Mouse (Mus musculus) c-Kit-positive CD71-positive TER-119-positive erythroid progenitor cells, embryonic 14.5 days (primary cell): ENCODE measurements around the gene Klf12.

Experiments
- DNase-seq: peaks from one replicate; pipeline ENCODE4 v3.0.0-alpha.2; 2013; ENCODE audit warnings: low spot score

Gene Klf12

DNA sequence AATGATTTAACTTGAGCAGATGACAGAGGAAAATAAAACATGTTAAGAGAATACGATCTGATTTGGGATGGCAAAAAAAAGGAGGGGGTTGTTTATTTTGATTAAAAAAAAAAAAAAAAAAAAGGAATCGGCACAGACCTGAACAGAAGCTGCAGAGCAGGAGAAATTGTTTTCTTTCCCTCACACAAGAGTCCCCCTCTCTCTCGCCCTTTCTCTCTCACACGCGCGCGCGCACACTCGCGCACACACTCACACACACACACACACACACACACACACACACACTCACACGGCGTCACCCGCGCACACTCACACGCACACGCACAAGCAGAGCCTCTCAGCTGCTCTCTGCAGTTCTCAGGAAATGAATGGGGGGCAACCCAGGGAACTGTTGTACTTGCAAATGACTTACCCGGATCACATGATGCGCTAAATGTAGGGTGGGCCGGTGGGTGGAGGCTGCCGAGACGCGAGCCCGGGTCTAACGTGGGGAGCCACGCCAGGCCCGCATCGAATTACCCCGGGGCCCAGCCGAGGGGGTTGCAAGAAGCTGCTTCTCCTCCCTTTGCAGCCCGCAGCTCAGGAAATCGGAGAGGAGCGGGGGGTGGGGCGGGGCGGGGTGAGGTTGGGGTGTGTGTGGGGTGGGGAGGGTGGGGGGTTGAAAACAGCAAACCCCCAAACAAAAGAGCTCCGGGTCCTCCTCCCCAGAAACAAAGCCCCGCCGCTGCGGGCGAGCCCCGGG lies at the start of gene Klf12:
Klf12 (minus strand) TSS at position 561 of the 742 bp plus-strand sequence.
- no peak for DNase-seq

DNA sequence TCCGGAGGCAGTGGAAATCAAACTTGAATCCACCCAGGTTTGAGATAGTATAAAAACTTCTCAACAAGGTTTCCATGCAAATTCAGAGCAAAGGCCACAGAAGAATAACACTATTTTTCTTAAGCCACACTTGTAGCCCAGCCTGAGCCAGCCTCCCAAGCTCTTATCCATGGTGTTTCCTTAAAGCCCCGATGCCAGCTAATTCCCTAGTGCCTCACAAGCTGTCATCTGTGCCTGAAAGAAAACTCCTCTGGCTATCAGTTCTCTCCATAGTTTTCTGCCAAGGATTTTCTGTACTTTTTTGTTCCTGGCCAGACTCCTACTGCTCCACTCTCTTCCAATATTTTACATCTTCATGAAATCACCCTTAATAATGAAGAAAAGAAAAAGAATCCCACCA lies 48.9 kb upstream of the Klf12 start:
- no peak for DNase-seq

DNA sequence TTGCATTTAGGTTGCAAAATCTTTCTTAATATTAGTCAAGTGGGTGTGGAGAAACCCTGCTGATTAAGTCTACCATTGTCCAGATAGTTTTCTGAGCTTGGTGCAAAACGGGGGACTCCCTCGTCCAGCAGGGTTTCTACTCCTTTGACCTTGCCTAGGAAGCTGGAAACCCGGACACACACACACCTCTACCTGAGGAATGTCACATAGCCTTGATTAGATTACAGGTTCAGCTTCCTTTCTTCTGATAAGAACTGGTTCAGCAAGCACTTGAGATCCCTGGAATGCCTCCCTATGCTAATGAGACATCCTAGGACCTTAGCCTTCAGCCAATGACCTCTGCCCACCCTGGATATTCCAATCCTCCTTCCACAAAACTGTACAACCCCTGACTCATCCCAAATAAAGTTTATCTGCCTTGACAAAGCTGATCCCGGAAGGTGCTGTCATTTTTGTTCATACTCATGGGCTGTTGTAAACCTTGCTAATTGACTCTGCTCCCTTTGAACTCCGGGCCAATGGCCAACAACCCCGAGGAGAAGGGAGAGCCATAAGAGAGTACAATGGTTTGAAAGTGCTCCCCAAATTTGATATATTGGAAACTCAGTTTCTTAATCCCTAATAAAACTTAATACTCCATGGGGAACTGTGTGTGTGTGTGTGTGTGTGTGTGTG lies 44.3 kb upstream of the Klf12 start:
- DNase-seq = no peak

DNA sequence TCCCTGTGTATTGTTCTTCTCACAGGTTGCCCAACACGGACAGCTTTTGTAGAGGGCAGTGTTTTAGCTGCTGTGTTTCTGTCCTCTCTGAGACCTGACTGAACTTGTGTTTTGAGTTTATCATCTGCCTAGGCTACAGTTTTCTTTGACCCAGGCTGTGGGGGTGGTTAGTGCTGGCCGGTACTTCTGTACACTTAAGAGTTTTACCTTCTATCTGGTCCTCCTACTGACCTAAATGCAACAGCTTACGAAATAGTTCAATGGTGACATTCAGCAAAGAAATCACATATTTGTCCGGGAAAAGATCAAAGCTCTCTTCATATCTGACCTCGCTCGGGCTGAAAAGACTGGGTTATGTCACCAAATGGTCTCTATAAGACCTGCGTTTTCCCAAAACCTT lies 39.8 kb upstream of the Klf12 start:
- no peak for DNase-seq

DNA sequence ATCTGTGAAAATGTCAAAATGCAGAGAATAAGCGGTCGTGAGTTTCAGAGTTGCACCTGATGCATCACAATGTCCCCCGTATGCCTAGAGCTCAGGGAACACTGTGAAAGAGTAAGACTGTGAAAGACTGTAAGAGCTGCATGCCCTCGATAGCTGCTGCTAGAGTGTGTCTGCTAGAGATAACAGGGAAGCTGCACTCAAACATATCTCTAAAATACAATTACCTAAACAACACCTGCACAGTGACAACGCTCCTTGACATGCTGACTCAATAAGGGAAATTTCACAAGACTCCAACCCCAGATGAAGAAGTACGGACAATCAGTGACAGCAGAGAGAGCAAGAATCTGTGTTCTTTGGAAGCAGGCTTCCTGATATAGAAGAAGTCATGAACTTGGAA lies 37.5 kb upstream of the Klf12 start:
- DNase-seq = no peak

DNA sequence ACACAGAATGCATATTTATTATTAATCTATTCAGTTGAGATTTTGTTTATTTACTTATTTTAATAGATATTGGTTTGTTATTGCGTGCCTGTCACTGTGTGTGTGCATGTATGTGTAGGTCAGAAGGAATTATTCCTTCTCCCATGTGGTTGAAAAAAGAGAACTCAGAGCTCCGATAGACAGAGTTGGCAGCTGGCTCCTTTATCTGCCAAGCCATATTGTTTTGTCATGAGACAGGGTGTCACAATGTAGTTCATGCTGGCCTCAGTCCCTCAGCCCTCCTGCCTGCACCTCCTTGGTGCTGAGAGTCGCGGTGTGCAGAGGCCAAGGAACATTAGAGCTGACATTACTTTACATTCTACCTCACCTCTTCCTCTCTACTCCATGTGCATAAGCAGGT lies 32.3 kb upstream of the Klf12 start:
- no peak for DNase-seq

DNA sequence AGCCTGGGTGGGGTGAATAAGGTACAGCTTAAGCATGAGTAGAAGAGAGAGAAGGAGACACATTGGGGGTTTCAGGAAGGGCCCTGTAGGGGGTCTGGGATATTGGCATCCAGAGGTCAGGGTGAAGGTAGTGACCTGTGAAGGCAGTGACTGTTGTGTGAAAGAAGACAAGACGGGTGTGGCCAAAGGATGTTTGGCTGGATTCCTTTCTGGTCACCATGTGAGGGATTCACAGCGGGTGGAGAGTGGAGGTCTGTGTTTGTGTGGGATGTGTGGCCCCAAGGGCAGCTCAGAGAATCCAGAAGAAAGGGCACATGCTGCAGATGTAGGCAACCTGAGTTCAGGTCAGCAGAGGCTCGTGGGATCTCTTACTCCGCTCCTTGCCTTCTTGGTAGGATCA lies 29.6 kb upstream of the Klf12 start:
- DNase-seq = no peak

DNA sequence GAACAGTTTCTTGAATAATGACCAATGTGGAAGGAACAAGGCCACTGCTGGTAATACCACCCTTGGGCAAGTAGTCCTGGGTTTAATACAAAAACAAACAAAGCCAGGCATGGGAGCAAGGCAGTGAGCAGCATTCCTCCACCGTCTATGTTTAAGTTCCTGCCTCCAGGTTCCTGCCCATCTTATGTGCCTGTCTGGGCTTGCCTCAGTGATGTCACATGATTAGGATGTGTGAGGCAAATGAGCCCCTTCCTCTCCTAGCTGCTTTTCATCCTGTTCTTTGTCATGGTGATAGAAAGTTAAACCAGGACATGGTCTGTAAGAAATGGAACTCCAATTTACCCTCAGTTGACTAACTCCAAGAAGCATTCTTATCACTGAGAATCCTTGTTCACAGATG lies 16.4 kb upstream of the Klf12 start:
- DNase-seq = no peak

DNA sequence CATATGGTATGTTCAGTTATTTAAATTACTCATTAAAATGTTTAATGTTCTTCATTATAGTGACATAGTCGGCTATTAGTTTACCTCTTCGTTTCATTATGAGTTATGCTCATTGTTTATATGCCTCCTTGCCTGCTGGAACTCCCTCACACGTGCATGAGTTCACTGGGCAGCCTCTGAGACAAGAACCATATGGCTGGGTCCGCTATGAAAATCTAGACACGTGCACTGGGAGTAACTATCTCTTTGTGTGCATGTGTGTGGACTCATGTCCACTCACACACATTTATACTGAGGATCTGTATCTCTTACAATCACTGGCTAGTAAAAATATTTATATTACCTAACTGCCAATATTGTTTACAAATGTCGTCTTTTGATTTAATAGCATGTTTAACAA lies 14.4 kb upstream of the Klf12 start:
- DNase-seq = no peak

DNA sequence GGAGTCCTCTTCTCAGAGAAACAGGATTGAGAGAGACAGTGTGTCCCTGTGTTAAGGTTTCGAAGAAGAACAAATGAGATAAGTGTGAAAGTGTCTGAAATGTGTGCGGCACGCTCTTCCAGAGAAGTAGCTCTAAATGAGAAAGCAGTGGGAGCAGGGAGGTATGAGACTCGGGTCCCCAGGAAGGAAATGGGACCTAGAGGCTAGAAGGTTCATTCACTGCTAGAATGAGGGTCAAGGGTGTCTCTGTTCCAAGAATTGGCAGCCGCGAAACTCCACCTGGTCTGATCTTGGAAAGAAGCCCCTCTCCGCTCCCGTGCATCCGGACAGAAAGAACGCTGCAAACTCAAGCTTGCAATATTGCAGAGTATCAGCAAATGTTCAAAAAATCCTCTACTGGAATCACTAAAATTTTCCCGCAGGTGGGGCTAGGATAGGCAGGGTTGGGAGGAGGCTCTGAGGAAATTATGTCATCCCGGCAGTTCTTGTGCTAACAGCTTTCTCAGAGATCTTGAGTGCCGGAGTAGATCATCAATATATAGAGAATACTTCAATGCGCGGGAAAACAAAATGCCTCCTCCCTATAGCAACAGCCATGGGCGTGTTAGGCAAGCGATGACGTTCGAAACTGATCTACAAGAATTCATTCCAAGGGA lies 2.2 kb upstream of the Klf12 start:
- DNase-seq = no peak

DNA sequence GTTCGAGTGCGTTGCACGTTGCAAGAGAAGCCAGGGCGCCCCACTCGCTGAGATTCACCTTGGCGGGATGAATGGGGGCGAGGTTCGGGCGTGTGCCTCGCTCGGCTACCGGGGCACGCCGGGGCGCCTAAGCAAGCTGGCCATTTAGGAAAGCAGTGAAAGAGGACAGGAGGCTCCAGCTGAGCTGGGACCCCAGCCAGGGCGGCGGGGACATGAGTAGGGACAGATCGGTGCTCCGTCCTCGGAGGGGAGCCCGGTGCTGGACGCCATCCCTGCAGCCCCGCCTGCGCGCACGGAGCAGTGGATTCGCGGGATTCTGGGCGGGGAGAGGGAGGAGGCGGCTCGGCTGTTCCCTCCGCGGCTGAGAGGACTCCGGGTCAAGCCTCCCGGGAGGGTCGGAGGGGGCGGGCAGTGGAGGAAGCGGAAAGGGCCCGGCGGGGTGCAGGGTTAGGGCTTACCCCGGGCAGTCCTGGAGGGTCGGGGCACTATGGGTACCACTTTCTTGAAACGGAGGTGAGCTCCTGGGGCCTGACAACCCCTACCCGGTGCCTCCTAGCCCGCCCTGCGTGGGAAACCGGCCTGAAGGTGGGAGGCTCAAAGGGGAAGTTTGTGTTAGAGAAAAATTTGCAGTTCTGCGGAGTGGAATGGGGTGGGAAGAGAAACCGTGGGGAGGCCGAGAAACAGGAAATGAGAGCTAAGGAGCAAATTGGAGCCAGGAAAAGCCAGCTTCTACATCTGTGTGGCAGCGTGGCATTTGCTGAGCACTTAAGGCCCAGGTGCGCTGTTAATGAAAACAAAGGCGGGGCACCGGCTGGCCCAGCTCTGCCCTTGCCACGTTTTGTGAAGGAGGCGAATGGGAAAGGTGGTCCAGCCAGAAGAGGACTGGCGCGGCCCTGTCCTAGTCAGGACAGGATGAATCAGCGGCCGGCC lies 1.4 kb upstream of the Klf12 start:
- no peak for DNase-seq

DNA sequence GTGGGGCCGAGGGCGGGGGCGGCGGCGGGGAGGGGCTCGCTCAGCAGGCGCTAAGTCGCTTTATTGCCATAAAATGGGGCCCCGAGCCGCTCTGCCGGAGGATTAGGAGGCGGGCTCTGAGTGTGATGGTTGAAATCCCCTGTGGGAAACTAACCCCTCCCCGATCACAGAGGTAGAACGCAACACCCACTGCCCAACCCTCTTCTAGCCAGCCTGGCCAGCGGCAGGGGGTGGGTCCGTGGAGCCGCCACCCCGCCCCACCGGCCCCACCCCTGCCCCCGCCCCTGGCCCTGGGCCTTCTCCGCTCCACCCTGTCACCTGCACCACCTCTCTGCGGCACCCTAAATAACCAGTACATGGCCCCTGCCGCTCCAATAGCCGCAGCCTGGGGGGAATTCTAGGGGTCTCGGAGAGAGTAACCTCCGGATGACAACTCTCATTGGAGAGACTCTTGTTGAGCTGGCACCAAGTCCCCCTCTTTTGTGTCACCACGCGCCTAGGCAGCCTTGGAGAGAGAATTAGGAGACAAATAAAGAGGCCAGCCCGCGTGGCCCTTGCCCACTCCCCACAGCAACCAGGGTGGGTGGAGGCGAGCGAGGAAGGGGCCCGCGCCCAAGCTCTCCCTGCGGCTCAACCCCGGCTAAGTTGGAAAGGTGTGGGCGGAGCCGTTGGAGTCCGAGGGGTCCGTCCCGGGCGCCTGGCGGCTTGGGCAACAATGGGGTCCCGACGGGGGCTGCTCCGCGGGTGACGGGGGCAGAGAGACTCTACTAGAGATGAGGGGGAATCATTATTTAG lies 579 bp upstream of the Klf12 start:
- no peak for DNase-seq

DNA sequence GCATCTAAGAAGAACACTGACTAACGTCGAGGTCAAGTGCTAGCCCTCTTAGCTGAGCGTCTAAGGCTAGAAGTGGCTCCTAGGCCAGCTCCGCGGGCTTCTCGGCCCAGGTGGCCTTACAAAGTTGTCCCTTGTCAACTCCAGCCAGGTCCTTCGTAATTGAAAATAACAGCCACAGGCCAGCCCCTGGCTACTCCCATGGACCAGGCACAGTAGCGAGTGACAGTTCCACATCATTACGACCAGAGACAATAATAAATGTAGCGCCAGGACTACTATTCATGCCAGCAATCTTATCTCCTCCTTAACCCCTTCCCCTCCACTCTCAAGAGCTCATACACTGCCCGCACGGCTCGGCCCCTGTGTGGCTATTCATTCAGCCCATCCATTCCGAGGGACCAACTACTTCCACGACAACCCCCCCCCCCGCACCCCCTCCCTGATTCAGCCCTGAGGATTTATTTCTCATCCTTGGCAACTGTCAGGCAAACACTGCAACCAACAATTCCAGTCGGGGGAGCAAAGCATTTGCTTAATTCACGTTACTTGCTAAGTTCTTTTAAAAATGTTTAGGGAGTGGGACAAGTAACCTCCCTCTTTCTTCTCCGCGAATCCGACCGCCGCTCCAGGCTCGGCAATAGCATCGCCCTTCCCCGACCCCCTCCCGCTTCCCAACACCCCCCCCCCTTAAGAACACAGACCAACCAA lies 914 bp downstream of the Klf12 start:
- DNase-seq = no peak

DNA sequence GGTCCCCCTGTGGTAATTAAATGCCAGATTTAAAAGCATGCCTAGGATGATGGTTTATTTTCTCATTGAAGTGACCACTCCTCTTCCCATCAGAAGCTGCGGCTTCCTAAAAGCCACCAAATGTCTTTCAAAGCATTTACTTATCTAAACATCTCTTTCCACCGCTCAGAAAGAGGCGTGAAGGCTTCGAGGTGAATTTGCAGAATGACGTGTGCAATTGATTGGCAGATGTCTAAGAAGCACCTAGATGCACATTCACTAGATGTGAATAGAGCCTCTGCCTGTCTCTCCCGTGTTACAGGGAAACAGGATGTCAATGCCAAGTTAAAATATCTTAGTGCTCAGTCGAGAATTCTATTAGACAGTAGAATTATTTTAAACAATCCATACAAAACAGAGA lies 1.8 kb downstream of the Klf12 start:
- no peak for DNase-seq

DNA sequence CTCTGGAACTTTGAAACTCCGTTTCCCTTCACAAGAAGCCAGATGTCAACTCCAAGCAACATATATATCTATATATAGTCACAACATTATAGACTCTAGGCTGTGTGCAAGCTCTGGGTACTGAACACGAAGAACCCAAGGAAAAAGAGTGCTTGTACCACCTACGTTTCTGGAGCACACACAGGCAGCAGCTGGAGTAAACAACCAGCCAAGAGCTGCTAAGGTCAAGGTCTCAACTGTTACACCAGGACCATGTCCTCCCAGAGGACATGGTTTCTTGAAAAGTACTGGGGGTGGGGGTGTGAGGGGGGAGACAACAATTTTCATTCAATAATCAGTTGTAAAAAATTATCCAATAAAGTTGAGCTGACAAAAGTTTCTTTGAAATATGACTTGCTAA lies 2.7 kb downstream of the Klf12 start:
- DNase-seq = no peak

DNA sequence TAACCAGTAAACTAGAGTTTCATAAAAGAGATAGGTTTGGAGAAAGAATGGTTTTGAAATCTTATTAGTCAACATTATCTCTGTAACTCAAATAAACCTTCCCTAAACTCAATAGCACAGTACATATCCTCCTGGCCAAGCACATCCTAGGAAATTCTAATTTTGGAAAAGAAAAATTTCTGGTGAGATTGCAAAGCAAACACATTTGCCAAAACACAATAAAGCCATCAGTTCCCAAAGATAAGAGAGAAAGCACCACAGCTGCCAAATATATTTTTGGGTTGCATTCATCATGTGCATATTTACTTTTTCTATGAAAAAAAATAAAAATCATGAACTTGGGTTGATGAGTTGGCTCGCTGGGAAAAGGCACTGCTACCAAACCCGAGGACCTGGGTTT lies 10.3 kb downstream of the Klf12 start:
- DNase-seq = no peak

DNA sequence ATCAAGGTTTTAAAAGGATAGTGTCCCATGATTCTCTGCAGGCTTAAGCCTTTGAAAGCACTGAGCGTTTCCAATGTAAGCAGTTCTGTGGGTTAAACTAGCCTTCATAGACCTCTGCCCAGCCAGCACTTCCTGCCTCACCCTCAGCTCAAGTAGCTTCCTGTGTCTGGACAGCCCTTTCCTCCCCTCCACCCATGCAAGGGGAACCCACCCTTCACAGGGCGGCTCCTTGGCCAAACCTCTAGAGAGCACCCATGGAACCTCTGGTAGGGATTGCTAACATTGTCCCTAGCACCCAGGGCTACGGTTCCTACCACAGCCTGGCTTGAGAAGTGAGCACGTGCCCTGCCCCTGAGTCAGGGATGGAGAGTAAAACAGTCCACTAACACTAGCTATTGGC lies 23.9 kb downstream of the Klf12 start:
- DNase-seq = no peak

DNA sequence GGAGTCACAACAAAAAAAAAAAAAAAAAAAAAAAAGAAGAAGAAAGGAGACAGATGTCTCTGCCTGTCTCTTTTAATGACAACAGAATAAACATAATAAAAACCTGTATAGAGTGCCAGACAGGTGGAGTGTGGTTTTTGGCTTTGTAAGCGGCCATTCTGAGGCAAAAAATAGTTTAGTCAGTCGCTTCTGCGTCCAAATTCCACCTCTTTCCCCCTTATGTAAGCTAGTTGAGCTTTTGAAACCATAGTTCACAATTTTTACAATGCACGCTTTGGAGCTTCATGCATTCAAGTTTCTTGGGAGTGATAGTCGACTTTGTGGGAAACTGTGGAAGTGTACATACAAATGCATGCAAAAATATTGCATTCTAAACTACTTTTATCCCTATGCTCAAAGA lies 41.4 kb downstream of the Klf12 start:
- DNase-seq = no peak

DNA sequence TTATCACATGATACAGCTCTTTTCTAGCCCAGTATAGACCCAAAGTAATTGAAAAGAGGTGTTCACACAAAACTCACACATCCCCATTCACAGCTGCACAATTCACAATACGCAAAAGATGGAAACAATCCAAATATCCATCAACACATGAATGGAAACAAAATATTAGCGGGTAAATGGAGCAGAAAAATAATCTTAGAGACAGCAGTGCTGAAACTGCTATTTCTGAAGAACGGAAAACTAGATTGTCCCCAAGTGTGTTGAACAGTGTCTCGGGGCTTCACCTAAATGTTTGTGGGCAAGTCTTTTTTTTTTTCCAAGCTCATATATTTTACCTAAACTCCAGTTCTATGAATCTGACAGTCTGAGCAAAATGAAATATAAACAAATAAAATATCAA lies 44.6 kb downstream of the Klf12 start:
- no peak for DNase-seq

DNA sequence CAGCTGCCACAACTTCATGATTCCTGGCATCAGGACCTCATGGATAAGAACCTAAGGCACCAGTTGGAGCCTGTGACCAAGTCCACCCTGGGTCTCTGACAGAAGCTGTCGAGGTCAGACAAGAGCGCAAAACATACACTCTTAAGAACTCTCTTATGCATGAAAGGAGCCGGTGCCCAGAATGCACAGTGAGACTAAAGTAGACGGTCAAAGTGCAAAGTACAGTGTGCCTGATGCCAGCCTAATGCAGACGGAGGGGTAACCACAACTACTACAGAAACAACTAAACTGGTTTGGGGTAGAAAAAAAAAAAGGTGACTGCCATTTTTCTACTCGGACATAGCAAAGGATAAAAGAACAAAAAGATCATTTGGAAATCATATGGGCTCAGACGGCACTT lies 47.7 kb downstream of the Klf12 start:
- no peak for DNase-seq

DNA sequence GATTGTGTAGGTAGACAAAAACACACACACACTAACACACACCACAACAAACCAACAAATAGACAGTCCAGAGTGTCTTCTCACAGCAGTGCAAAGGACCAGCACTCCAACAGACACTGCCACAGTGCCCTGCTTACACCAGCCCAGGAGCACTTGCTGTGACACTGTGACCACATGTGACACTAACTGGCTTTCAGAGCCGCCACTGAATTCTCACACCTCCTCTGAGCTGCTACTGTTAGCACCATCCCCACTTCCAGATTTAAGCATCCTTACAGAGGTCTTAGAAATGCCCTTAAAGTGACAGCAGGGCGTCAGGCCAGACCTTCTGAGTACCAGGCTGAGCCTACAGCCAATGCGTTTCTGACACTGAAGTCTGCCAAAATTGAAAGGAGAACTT lies 48.7 kb downstream of the Klf12 start:
- no peak for DNase-seq
